Mouse (Mus musculus) Muller cell, postnatal 12 days (primary cell): Measurements from ENCODE around the gene Slc25a41.

Experiments
- DNase-seq: peaks from one replicate; pipeline ENCODE4 v3.0.0-alpha.2; 2015; ENCODE audit errors: inconsistent ontology term

Slc25a41 gene

DNA sequence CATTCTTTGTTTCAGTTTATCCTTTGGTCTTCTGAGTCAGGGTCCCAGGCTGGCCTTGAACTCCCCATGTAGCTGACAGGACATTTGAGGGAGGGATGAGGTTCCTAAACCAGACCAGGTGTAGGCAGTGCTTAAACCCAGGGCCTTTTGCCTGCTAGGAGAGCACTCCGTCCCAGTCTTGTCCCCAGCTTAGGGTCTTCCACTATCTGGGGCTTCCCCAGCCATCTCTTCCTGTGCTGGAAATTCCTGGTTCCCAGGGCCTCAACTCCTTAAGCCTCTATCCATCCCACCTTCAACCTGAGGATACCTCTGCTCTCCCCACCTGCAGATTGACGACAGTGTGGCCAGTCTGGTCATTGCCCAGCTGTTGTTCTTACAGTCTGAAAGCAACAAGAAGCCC, 50.5 kb downstream of the Slc25a41 start:
- no peak for DNase-seq

DNA sequence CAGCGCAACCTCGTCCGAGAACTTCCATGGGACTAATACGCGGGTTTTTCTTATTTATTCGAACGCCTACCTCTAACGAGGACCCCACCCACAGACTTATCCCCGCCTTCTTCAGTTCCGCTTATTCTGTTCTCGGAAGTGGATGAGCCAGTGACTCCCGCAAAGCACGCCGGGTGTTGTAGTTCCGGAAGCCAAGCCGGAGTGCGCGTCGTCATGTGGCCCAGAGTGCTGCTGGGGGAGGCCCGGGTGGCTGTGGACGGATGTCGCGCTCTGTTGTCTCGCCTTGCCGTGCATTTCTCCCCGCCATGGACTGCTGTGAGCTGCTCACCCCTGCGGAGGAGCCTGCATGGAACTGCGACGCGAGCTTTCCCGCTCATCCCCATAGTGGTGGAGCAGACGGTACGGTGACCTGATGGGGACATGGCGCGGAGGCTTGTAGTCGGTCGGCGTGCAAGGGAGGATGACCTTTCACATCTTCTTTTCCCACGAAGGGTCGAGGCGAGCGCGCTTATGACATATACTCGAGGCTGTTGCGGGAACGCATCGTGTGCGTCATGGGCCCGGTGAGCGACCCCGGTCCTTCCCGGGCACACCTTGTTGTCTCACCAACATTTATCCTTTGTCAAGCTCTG, 51.2 kb downstream of the Slc25a41 start, which contains the start of gene Clpp:
Clpp (plus strand) TSS at position 191 of the 632 bp plus-strand sequence.
- peak; percentile 95 for DNase-seq

DNA sequence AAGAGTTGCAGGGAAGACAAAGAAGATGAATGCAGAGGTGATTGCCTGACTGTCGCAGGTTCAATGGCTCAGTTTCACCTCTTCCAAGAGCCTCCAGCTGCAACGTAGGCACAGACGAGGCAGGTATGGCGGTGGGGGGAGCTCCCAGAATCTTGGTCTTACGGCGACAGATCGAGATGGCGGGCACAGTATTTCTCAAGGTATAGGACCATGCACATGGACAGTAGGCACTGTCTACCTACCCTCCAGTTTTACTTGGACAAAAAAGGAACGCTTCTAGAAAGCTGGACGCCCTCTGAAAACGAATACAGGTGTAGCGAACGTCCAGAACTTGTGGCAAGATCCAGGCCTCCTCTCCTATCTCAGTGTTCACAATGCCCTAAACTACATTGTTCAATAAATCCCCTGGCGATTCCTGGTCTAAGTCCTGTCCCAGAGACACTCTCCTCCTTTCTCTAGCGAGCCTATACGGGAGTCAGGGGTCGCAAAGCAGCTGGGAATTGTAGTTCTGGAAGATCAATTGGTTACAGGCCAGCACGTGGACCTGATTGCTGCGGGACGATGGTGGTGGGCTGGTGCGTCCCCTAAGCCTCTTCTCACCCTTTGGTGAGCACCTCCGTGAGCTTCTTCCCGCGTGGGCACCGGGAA, 51.9 kb downstream of the Slc25a41 start:
- DNase-seq, result no peak

DNA sequence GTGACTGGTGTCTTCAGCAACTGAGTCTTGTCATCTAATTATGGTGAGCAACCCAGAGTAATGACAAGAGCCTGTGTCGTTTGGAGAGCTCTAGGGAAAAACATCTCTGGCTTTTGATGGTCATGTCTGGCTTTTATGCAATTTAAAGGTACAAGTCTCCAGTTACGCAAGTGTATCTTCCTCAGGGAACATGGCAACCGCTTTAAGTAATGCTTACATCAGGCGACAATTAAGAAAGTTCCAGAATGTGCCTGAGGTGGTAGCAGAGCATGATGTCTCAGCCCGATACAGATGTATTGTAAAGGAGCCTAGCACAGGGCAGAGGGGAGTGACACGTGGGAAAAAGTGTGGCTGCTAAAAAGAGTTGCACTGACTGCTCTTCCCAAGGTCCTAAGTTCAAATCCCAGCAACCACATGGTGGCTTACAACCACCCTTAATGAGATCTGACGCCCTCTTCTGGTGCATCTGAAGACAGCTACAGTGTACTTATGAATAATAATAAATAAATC, 52.5 kb downstream of the Slc25a41 start:
- DNase-seq, result no peak

DNA sequence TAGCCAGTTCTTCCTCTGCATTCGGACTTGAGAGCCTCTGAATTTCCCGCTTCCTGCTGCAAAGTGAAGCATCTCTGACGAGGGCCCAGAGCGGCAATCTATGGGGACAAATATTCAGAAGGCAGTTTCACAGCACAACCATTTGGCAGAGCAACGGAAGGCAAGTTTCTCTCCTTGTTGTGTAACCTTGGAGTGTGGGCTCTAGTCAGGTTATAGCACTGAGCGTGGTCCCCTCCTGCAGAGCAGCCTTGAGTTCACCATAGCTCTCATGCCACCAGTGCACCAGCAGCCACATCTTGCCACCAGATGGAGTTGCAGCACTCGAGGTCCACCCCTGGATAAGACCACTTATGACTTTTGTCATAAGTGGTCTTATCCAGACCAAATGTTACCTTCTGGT, 53.0 kb downstream of the Slc25a41 start:
- no peak for DNase-seq

DNA sequence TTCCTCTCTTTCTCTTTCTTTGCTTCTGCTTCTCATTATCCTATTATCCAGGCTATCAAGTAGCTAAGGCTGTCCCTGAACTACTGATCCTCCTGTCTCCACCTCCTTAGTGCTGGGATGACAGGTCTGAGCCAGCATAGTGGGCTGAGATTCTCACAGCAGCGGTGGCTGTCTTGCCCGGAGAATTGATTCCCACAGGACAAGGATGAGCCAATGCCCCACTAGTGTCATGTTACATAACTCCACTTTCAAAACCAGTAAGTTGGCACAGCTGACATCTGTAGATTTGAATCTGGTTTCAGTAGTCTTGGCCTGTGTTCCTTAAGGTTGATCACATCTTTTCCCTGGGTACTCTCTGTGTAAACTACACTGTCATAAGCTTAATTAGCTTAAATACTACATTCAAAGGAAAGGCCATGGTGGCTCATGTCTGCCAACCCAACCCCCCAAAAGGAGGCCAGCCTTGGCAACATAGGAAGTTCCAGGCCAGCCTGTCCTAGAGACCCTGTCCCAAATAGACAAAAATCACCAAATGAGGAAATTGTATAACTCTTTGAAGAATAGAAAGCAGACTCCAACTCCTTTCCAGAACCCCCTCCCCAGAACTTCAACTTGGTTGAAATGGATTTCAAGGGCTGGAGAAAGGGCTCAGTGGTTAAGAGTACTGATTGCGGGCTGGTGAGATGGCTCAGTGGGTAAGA, 55.2 kb downstream of the Slc25a41 start:
- no peak for DNase-seq

DNA sequence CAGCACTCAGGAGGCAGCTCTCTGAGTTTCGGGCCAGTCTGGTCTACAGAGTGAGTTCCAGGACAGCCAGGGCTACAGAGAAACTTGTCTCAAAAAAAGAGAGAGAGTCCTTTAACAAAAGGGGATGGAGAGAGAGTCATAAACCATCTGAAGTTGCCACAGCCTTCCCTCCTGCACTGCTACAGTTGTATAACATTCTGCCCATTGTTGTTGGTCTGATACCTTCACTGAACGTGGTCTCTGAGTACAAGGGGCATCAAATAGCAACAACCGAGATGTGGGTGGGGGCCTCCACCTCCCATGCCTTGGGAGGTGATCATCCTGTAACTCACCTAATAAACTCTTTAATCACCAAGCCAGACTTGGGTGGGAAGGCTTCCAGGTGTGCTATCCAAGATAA, 55.8 kb downstream of the Slc25a41 start:
- no peak for DNase-seq

DNA sequence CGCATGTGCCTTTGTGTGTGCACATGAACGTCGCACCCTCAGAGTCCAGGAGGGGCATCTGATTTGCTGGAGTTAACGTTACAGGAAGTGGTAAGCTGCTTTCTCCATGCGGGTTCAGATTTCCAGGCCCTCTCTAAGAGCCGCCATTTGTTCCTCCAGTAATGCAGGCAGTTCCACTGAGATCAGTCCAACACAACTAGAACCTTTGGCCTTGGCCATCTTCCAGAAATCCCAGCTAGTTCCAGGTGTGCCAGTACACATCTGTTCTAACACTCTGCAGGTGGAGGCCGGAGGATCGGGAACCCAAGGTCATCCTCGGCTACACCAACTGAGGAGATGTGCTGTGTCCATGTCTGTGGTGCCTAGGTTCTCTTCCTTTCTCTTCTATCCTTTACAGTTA, 56.6 kb downstream of the Slc25a41 start:
- no peak for DNase-seq
